Mouse (Mus musculus) ES-E14 (cell line): Measurements from ENCODE around the gene Aff1. TPM values are rescaled to one million over a fixed set of nuclear protein-coding genes. Genes with fewer than 3 reads are reported as not detected.

Experiments
- DNase-seq: peaks from one replicate; pipeline ENCODE4 v3.0.0-alpha.2; 2013; ENCODE audit warnings: low read depth, low spot score
- H3K27ac ChIP-seq: 2 replicates; pipeline ENCODE4 v1.5.1; 2012; ENCODE audit warnings: low read depth, mild to moderate bottlenecking, low read length, moderate library complexity, mixed read lengths; ENCODE audit not compliant: poor library complexity, insufficient read depth, severe bottlenecking
- H3K36me3 ChIP-seq: 2 replicates; pipeline ENCODE4 v1.6.1; 2012; ENCODE audit warnings: mild to moderate bottlenecking, low read length, moderate library complexity, mixed read lengths; ENCODE audit not compliant: control insufficient read depth, poor library complexity, insufficient read depth, severe bottlenecking
- H3K4me1 ChIP-seq, 2 experiments: fragments of 150-350 bp in 1 of 2; sonication (generic) in 1 of 2; 2 replicates each; pipeline ENCODE4 v1.6.1; 2012; ENCODE audit warnings: low read length in 2 of 2, mild to moderate bottlenecking in 1 of 2, mixed read lengths in 1 of 2; ENCODE audit not compliant: control insufficient read depth in 2 of 2, insufficient read depth in 2 of 2, poor library complexity in 1 of 2
- H3K4me3 ChIP-seq, 2 experiments: fragments of 150-350 bp in 1 of 2; sonication (generic) in 1 of 2; 2 replicates each; pipeline ENCODE4 v1.5.1; 2012; ENCODE audit warnings: low read length in 2 of 2, low read depth in 1 of 2, mild to moderate bottlenecking in 1 of 2, mixed read lengths in 1 of 2; ENCODE audit not compliant: insufficient read depth in 1 of 2, poor library complexity in 1 of 2, severe bottlenecking in 1 of 2
- H3K9ac ChIP-seq: 2 replicates; pipeline ENCODE4 v1.6.1; 2012; ENCODE audit warnings: low read depth, mild to moderate bottlenecking, low read length, mixed read lengths; ENCODE audit not compliant: poor library complexity, insufficient read depth, severe bottlenecking
- H3K9me3 ChIP-seq: fragments of 150-350 bp; sonication (generic); 2 replicates; pipeline ENCODE4 v1.6.1; 2012; ENCODE audit warnings: low read depth, mild to moderate bottlenecking, low read length; ENCODE audit not compliant: control insufficient read depth, insufficient read depth
- CHD2 ChIP-seq: IDR thresholded peaks from 2 replicates; pipeline ENCODE4 v1.6.1; 2014; ENCODE audit warnings: mild to moderate bottlenecking, low read depth, low read length, inconsistent platforms
- HCFC1 ChIP-seq: IDR thresholded peaks from 2 replicates; pipeline ENCODE4 v1.6.1; 2012; ENCODE audit warnings: low read length, inconsistent platforms, borderline replicate concordance; ENCODE audit not compliant: insufficient read depth
- MAFK ChIP-seq: IDR thresholded peaks from 2 replicates; pipeline ENCODE4 v1.6.1; 2014; ENCODE audit warnings: mild to moderate bottlenecking, low read depth, low read length, inconsistent platforms; ENCODE audit not compliant: insufficient read depth
- ZC3H11A ChIP-seq: IDR thresholded peaks from 2 replicates; pipeline ENCODE4 v1.6.1; 2012; ENCODE audit warnings: low read depth, mild to moderate bottlenecking, inconsistent platforms, low read length, borderline replicate concordance
- ZNF384 ChIP-seq: IDR thresholded peaks from 2 replicates; pipeline ENCODE4 v1.6.1; 2012; ENCODE audit warnings: low read depth, low read length, inconsistent platforms
- in situ Hi-C, 2 experiments: fragments of 600-800 bp; cut with MboI; formaldehyde crosslinking; loops; one replicate each; pipeline ENCODE4 v1.15.1; 2025; ENCODE audit warnings: low sequenced_read_pairs in 2 of 2, inconsistent platforms in 1 of 2; ENCODE audit not compliant: unreplicated experiment in 2 of 2
- total RNA-seq: library from RNA; depleted of rRNA; stranded (reverse); fragments of 300-350 nt; gene quantifications from 2 replicates; pipeline ENCODE4 v1.2.3, GENCODE M21; 2012

Aff1 gene
- total RNA-seq, 1 experiment, result 26.0 TPM

DNA sequence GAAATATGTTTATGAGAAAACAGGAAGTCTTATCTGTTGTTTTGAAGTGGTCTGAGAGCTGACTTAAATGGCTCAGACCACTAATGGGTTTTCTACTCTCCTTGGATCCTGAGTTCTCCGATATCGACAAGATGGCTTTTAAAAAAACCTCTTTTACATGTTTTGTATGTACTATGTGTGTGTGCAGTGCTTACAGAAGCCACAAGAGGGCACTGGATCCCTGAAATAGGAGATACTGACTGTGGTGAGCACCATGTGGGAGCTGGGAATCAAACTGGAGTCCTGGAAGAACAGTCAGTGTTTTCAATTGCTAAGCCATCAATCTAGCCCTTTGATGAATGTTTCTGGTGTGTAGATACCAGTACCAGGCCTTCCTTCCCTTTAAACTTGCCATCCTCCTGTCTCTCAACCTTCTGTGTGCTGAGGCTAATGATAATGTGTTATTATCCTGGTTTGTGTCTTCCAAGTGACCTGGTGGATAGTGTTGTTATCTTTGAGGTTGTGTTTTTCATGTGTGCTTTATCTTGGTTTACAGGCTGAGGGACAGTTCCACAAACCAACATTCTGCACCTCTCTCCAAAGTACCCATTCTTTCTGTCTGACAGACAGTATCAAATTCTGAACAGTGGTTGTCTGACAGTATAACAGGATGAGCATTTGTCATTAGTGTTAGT lies 73.7 kb downstream of the Aff1 start:
- DNase-seq, result peak; percentile 38
- Histone ChIP-seq H3K27ac (no peak overlapping the region), H3K4me3 (no peak overlapping the region), H3K9me3 (no peaks in the 10 kb centered on the region), H3K9ac (no peak overlapping the region), H3K4me1 (peaks cover 0 to 4% of the 10 kb centered on the region in 2 experiments; a peak in 1 of 4 replicates), H3K36me3 (0 out of 2 replicates have a peak, but pooled peaks cover 2% of the 10 kb centered on the region)
- in situ Hi-C loops, result no loop called here
- no peak for TF ChIP-seq CHD2
- TF ChIP-seq ZNF384, result 0 out of 2 replicates have a peak, but pooled peaks have one; percentile 19
- no peak for TF ChIP-seq HCFC1
- TF ChIP-seq MAFK, result no peak
- 0 out of 2 replicates have a peak, but pooled peaks have one; percentile 45 for TF ChIP-seq ZC3H11A

DNA sequence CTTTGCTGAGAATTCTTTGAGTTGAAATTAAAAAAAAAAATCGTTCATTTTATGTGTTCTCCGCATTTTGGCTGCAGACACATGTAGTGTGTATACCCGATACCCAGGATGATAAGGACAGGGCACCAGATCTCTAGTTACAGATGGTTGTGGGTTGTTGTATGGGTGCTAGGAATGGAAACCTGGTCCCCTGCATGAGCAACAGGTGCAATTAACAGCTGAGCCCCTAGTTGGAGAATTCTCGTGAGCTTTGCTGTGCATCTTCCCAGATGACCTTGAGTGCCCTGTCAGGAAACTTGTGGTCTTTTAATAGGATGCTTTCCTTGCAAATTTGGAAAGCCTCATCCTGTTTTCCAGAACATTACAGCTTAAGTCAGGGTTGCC lies 74.2 kb downstream of the Aff1 start:
- Histone ChIP-seq H3K36me3 (0 out of 2 replicates have a peak, but pooled peaks cover 2% of the 10 kb centered on the region), H3K9ac (no peak overlapping the region), H3K4me1 (peaks cover 0 to 7% of the 10 kb centered on the region in 2 experiments; a peak in 2 of 4 replicates), H3K9me3 (no peaks in the 10 kb centered on the region), H3K4me3 (no peak overlapping the region), H3K27ac (no peak overlapping the region)
- TF ChIP-seq MAFK, result no peak
- TF ChIP-seq ZNF384, result no peak
- DNase-seq, result no peak
- in situ Hi-C loops, result no loop called here

DNA sequence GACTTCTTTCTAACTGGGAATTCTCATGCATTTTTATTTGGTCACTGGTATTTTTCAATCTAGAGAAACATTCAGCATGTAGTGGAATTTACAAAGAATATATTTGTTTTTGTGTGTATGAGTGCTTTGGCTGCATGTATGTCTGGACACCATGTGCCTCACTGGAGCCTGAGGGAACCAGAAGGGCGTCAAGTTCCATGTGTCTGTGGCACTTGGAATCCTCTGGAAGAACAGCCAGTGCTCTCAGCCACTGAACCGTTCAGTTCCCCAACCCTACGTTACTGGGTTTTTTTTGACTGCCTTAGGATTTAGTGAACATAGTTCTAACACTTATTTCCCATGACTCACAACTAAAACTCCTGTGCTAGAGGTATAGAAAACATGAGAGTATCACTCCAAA lies 76.8 kb downstream of the Aff1 start:
- H3K36me3 ChIP-seq, result 0 out of 2 replicates have a peak, but pooled peaks cover 2% of the 10 kb centered on the region
- no peak overlapping the region for H3K9ac ChIP-seq
- TF ChIP-seq MAFK (no peak), ZNF384 (no peak), HCFC1 (no peak), ZC3H11A (no peak), CHD2 (no peak)
- no peak for DNase-seq
- no peak overlapping the region for H3K27ac ChIP-seq
- H3K9me3 ChIP-seq, result no peaks in the 10 kb centered on the region
- H3K4me1 ChIP-seq, result peaks cover 1 to 17% of the 10 kb centered on the region in 2 experiments; a peak in 3 of 4 replicates
- H3K4me3 ChIP-seq, result no peak overlapping the region
- in situ Hi-C loops, result no loop called here

DNA sequence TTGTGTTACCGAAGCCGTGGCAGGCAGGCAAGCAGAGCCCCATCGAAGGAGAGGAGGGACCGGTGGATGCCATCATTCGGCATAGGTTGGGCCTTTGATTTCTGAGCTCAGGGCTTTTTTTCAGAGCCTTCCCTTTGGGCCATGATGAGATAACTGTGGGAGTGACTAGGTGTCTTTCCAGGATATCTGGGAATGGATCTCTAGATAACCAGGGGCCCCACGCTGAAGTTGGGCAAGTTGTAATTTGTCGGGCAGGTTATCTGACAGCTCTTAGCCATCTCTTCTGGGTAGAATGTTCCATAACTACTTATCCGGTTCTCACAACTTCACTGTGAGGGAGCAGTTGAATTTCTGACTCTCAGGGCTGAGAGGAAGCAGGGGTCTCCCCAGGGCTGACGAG lies 77.5 kb downstream of the Aff1 start:
- DNase-seq, result no peak
- H3K4me1 ChIP-seq, result peaks cover 1 to 22% of the 10 kb centered on the region in 2 experiments; a peak in 3 of 4 replicates
- no peak overlapping the region for H3K4me3 ChIP-seq
- H3K36me3 ChIP-seq, result 0 out of 2 replicates have a peak, but pooled peaks cover 2% of the 10 kb centered on the region
- no peak overlapping the region for H3K9ac ChIP-seq
- no peak for TF ChIP-seq ZNF384
- no peak for TF ChIP-seq ZC3H11A
- no peak for TF ChIP-seq MAFK
- TF ChIP-seq HCFC1, result no peak
- TF ChIP-seq CHD2, result no peak
- no peaks in the 10 kb centered on the region for H3K9me3 ChIP-seq
- in situ Hi-C loops, result no loop called here
- H3K27ac ChIP-seq, result no peak overlapping the region
